Mouse (Mus musculus): ENCODE measurements around the gene Ccr1l1.

The Ccr1l1 gene

GRCm38 (mm10) chr9:123928759-123929246 is 49.4 kb downstream of the Ccr1l1 start:
- no peak for DNase-seq (ENCODE audit: low read depth, low spot score)

DNA sequence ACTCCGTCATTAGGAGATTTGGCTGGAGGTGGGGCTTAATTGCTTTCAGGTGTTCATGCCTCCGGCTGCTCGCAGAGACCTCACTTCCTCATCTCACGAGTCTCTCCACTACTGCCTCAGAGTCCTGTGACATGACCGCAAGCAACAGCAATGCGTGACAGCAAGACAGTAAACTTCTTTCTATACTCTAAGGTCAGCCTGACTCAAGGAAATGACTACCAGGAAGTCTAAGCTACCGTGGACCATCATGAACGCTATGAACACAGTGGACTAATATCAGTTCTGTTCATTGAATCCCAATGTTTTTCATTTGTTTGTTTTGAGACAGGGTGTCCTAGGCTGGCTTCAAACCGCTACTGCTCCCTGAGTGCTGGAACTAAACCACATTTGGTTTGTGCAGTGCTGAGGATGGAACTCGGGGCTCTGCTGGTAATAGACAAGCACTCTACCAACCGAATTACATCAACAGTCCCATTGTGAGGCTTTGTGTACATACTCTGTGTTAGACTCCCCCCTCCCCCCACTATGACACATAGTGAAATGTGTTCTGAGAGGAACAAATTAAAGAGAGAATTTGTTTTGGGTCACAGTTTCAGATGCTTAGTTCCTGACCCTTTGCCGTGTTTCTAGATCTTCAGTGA is 50.0 kb downstream of the Ccr1l1 start:
- DNase-seq (ENCODE audit: low read depth, low spot score), result no peak

DNA sequence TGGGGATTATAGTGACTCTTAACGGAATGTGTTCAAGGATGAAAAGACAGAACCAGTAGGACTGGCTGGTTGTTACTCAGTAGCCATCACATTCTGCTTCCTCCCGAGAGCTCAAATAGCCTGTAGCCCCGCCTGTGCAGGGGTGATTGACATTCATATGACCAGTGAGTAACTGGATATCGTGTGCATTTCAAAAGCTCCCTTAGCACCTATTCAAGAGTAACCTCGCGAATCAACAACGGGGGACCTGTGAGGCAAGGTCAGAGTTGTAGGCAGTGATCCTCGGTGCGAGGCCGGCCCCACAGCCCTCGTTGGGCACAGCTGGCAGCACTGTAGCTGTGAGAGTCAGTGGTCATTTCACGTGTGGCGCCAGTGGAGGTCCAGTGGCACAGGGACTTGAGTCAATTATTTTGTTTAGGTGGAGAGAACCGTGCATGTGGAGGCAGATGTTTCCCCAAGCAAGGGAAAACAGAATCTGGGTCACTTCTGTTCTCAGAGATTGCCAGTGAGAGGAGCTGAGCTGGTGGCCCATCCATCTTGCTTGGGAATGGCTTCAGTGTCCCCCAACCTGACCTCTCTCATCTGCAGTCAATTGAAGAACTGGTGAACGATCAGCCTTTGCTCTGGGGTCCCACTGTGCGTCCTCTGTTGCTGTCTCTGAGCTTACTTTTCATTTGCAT is 50.8 kb downstream of the Ccr1l1 start:
- no peak for DNase-seq (ENCODE audit: low read depth, low spot score)

Measured in retina, postnatal 7 days (tissue).